Mouse (Mus musculus) bone marrow macrophage, adult 2 months (primary cell): ENCODE measurements at regions not wholly inside any gene's neighbourhood (a gene's known extent, or its start where the extent isn't known, plus 50 kb on each side); places are given as distances from the start of the nearest gene placed in this dataset.

Experiments used
- CTCF ChIP-seq: IDR thresholded peaks from 2 replicates; pipeline ENCODE4 v1.5.1; 2012; ENCODE audit warnings: low read depth, mild to moderate bottlenecking, low read length, moderate library complexity
- POLR2A ChIP-seq: IDR thresholded peaks from 2 replicates; pipeline ENCODE4 v1.6.1; 2012; ENCODE audit warnings: mild to moderate bottlenecking, low read depth, low read length, borderline replicate concordance

- TF ChIP-seq POLR2A (no peak), CTCF (no peak)
These were observed 162.1 kb upstream of the Usp25 start for GRCm38 (mm10) chr16:76851396-76851795.
